Mouse (Mus musculus) heart, adult 9 months (tissue): ENCODE measurements around the gene Ak7.

Experiments
- DNase-seq, 2 experiments: peaks; one replicate each; pipeline ENCODE4 v3.0.0; 2022; ENCODE audit warnings: low spot score in 2 of 2

Gene Ak7

GRCm38 (mm10) chr12:105727964-105728363, 22.2 kb downstream of the Ak7 start:
- DNase-seq, result no peak

GRCm38 (mm10) chr12:105730851-105731460, 25.2 kb downstream of the Ak7 start:
- no peak for DNase-seq

- no peak for DNase-seq
Observed at GRCm38 (mm10) chr12:105733370-105734159, 27.8 kb downstream of the Ak7 start.

GRCm38 (mm10) chr12:105735226-105735888, 29.6 kb downstream of the Ak7 start:
- DNase-seq, result no peak

- DNase-seq, result no peak
Observed at GRCm38 (mm10) chr12:105735889-105736251, 30.1 kb downstream of the Ak7 start.

GRCm38 (mm10) chr12:105738316-105739096, 32.7 kb downstream of the Ak7 start:
- DNase-seq, result no peak

GRCm38 (mm10) chr12:105739656-105740055, 33.9 kb downstream of the Ak7 start:
- DNase-seq, result no peak

GRCm38 (mm10) chr12:105748114-105748513, 42.3 kb downstream of the Ak7 start:
- DNase-seq, result no peak

- DNase-seq, result no peak
Observed at GRCm38 (mm10) chr12:105753813-105754212, 48.0 kb downstream of the Ak7 start.

GRCm38 (mm10) chr12:105757816-105758497, 52.2 kb downstream of the Ak7 start:
- no peak for DNase-seq

GRCm38 (mm10) chr12:105758911-105759310, 53.1 kb downstream of the Ak7 start:
- no peak for DNase-seq

GRCm38 (mm10) chr12:105759849-105760478, 54.2 kb downstream of the Ak7 start:
- DNase-seq, result no peak

- DNase-seq, result no peak
Observed at GRCm38 (mm10) chr12:105761171-105761570, 55.4 kb downstream of the Ak7 start.

GRCm38 (mm10) chr12:105761629-105762028, 55.9 kb downstream of the Ak7 start:
- no peak for DNase-seq

- DNase-seq, result no peak
Observed at GRCm38 (mm10) chr12:105769700-105770099, 63.9 kb downstream of the Ak7 start.

GRCm38 (mm10) chr12:105774871-105775270, 69.1 kb downstream of the Ak7 start:
- DNase-seq, result no peak

- no peak for DNase-seq
Observed at GRCm38 (mm10) chr12:105777651-105778050, 71.9 kb downstream of the Ak7 start.

- peak; percentile 87 to 88 for DNase-seq
Observed at GRCm38 (mm10) chr12:105784196-105784999, 78.6 kb downstream of the Ak7 start, which contains the start of gene Papola. Gene Papola (plus strand): TSS chr12:105784694.

- DNase-seq, result peak; percentile 75
Observed at GRCm38 (mm10) chr12:105785000-105785774, 79.4 kb downstream of the Ak7 start.
